Mouse (Mus musculus) macrophage (primary cell): ENCODE data around the gene Filip1. TPM values are rescaled to one million over a fixed set of nuclear protein-coding genes. Genes with fewer than 3 reads are reported as not detected.

ENCODE experiments used
- H3K27ac ChIP-seq: fragments of 350-480 bp; formaldehyde crosslinking; 2 replicates; pipeline ENCODE4 v1.9.0; 2021
- H3K36me3 ChIP-seq: fragments of 350-480 bp; formaldehyde crosslinking; 2 replicates; pipeline ENCODE4 v1.9.0; 2021; ENCODE audit errors: inconsistent target
- H3K4me3 ChIP-seq: fragments of 350-480 bp; formaldehyde crosslinking; 2 replicates; pipeline ENCODE4 v1.9.0; 2021; ENCODE audit errors: inconsistent target
- H3K79me2 ChIP-seq: fragments of 350-480 bp; formaldehyde crosslinking; 2 replicates; pipeline ENCODE4 v1.9.0; 2021; ENCODE audit errors: inconsistent target
- WGBS: methylation state at CpG from one replicate; pipeline ENCODE4 v1.1.7; 2026; ENCODE audit warnings: inconsistent platforms; ENCODE audit not compliant: missing documents; 5-methylcytosine and 5-hydroxymethylcytosine counted together
- polyA plus RNA-seq: library from polyadenylated mRNA; stranded (reverse); fragments of 250-400 nt; gene quantifications from 3 replicates; pipeline ENCODE4 v1.2.4, GENCODE M21; 2018; ENCODE audit warnings: inconsistent platforms

Gene Filip1
- polyA plus RNA-seq, 1 experiment from 2014 or later, result not detected

GRCm38 (mm10) chr9:79823856-79824255 is 188.8 kb downstream of the Filip1 start:
- no peaks in the 10 kb centered on the region for H3K79me2 ChIP-seq
- H3K36me3 ChIP-seq, result no peaks in the 10 kb centered on the region
- no peak overlapping the region for H3K4me3 ChIP-seq
- 60% methylated on average over 2 of the region's 2 CpGs for WGBS
- H3K27ac ChIP-seq, result no peak overlapping the region

GRCm38 (mm10) chr9:79823438-79823837 is 189.2 kb downstream of the Filip1 start:
- no peaks in the 10 kb centered on the region for H3K36me3 ChIP-seq
- no peak overlapping the region for H3K4me3 ChIP-seq
- 100% methylated on average over 4 of the region's 4 CpGs for WGBS
- no peaks in the 10 kb centered on the region for H3K79me2 ChIP-seq
- H3K27ac ChIP-seq, result no peak overlapping the region

GRCm38 (mm10) chr9:79816464-79816863 is 196.2 kb downstream of the Filip1 start:
- Histone ChIP-seq H3K79me2 (no peaks in the 10 kb centered on the region), H3K27ac (no peak overlapping the region), H3K4me3 (no peak overlapping the region), H3K36me3 (no peaks in the 10 kb centered on the region)
- WGBS, result 8% methylated on average over 5 of the region's 5 CpGs

DNA sequence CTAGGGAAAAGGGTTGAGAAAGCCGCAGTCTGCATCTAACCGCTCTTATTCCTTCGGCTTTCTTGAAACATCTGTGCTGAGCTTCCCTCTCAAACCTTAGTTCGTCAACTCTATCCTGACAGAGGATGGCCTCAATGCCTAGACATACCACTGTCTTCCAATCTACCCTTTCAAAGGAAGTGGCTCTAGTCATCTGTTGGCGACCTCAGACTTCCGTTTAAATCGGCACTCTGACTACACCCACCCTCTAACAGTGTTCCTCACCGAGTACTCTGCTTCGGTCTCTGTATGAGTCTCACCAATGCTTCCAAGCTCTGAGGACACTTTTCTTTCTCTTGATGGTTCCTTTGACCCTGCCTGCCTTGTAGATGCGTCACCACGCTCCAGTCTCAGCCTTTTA is 196.6 kb downstream of the Filip1 start:
- WGBS, result 25% methylated on average over 11 of the region's 11 CpGs

GRCm38 (mm10) chr9:79814592-79814991 is 198.1 kb downstream of the Filip1 start:
- 96% methylated on average over 4 of the region's 4 CpGs for WGBS

More for the DNA sequence above, 196.6 kb downstream of the Filip1 start:
- no peak overlapping the region for H3K27ac ChIP-seq
- no peaks in the 10 kb centered on the region for H3K79me2 ChIP-seq
- no peaks in the 10 kb centered on the region for H3K36me3 ChIP-seq
- no peak overlapping the region for H3K4me3 ChIP-seq

DNA sequence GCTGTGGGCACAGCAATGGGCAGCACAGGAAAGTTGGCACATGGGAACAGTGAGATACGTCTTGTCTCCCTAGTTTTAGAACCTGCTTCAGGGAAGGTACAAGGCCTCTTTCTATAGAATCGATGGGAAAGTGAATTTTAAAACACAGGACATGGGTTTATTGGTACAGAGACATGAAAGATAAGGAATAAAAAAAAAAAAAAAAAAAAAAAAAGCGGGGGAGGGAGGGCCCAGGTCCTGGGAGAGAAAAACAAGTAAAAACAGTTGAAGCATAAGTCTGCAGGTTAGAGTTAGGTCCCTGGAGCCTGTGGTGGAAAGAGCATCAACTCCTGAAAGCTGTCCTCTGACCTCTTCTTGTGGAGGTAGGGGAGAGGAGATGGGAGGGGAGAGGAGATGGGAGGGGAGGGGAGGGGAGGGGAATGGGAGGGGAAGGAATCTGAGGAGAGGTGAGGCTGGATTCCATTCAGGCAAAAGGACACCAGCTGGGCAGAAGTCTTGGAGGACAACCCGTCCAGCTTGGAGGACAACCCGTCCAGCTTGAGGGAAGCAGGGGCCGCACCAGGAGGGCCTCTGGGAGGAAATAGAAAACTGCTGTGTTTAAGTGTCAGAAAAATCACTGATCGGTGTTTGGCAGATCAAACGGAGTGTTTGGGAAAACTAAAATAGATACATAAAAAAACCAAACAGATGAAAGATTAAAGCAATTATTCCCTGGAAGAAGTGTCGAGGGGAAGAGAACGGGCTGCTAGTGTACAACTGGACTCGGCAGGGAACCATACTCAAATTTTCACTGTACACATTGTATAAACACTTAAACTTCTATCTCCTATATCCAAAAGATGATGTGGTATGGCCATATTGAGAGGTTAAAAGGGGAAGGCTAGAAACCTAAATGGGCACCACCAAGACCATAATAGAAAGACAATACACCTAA is 201.4 kb downstream of the Filip1 start:
- Histone ChIP-seq H3K27ac (no peak overlapping the region), H3K79me2 (no peaks in the 10 kb centered on the region)
- 78% methylated on average over 10 of the region's 11 CpGs for WGBS

More at GRCm38 (mm10) chr9:79814592-79814991, 198.1 kb downstream of the Filip1 start:
- H3K36me3 ChIP-seq, result no peaks in the 10 kb centered on the region
- H3K4me3 ChIP-seq, result no peak overlapping the region
- no peaks in the 10 kb centered on the region for H3K79me2 ChIP-seq
- H3K27ac ChIP-seq, result no peak overlapping the region

DNA sequence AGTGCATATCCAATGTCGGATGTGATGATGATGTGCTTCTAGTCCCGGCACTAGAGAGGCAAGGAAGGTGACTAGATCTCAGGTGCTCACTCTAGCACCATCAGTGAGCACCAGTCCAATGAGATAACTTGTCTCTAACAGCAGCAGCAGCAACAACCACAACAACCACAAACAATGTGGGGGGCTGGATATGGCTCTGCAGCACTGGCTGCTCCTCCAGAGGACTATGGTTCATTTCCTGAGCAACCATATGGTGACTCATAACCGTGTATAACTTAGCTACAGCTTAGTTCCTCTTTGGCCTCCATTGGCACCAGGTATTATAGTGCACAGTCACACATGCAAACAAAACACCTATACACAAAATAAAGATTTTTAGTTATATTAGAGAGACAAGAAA is 202.1 kb downstream of the Filip1 start:
- Histone ChIP-seq H3K27ac (no peak overlapping the region), H3K79me2 (no peaks in the 10 kb centered on the region), H3K36me3 (no peaks in the 10 kb centered on the region), H3K4me3 (no peak overlapping the region)
- WGBS, result 6% methylated on average over 3 of the region's 3 CpGs

More for the DNA sequence above, 201.4 kb downstream of the Filip1 start:
- Histone ChIP-seq H3K36me3 (no peaks in the 10 kb centered on the region), H3K4me3 (no peak overlapping the region)

DNA sequence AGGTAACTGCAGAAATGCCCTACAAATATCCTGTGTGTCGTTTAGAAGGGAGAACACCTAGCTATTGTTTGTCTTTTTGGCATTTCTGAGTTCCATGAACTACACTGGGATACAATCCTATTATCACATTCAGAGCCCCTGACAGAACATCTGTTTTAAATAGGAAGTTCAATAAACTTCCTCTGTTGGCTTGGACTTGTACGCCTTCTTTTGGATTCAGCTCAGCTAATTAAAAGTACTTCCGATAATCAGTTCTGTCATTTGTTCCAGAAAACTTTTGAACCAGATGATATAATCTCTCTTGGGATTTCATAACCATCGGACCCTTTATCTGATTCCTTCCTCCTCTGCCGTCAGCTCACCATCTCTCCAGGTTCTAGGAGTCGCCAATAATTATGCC is 203.2 kb downstream of the Filip1 start:
- Histone ChIP-seq H3K36me3 (no peaks in the 10 kb centered on the region), H3K4me3 (no peak overlapping the region), H3K79me2 (no peaks in the 10 kb centered on the region), H3K27ac (no peak overlapping the region)
- WGBS, result 43% methylated on average over 6 of the region's 6 CpGs

DNA sequence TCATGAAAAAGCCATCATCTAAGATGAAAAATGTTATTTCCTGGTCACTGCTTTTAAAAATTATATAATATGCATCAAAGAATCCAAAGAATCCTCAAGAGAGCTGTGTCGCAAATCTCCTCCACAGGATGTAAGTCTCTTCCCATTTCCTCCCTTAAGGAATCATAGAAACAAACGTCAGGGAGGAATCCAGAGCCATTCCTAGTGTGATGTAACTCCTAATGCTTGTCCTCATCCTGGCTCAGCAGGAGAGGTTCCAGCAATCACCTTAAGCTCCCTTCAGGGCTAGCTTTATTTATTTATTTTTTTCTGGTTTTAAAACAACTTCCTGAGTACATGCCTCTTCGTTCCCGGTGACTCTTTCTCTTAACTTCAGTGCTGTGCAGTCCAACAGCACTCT is 205.5 kb downstream of the Filip1 start:
- 26% methylated on average over 4 of the region's 4 CpGs for WGBS
- Histone ChIP-seq H3K79me2 (no peaks in the 10 kb centered on the region), H3K36me3 (no peaks in the 10 kb centered on the region), H3K4me3 (no peak overlapping the region), H3K27ac (no peak overlapping the region)

- Histone ChIP-seq H3K79me2 (no peaks in the 10 kb centered on the region), H3K27ac (no peak overlapping the region), H3K4me3 (no peak overlapping the region), H3K36me3 (no peaks in the 10 kb centered on the region)
- WGBS, result 36% methylated on average over 10 of the region's 12 CpGs
Measured at GRCm38 (mm10) chr9:79806317-79807075, 206.2 kb downstream of the Filip1 start.

DNA sequence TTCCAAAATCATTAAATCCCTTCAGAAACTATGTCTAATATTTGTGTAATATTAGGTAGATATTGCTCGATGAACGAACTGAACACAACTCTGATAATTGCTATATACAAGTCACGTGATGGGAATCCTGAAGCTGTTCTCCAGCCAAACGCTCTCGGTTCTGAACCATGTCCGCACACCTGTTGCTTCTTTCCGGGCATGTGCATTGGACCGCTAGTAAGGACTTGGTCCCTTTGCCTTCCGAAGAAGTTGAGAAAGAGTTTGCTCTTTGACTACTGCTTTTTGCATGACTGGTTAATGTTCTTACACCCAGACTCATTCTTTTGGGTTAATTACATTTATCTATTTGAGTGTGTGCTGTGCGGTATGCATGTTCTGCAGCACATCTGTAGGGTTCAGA is 207.2 kb downstream of the Filip1 start:
- no peak overlapping the region for H3K4me3 ChIP-seq
- no peaks in the 10 kb centered on the region for H3K79me2 ChIP-seq
- H3K27ac ChIP-seq, result no peak overlapping the region
- no peaks in the 10 kb centered on the region for H3K36me3 ChIP-seq
- WGBS, result 98% methylated on average over 9 of the region's 10 CpGs

GRCm38 (mm10) chr9:79796461-79797135 is 216.1 kb downstream of the Filip1 start:
- H3K27ac ChIP-seq, result no peak overlapping the region
- WGBS, result 73% methylated on average over 7 of the region's 7 CpGs
- H3K4me3 ChIP-seq, result no peak overlapping the region
- peaks cover 14% of the 10 kb centered on the region for H3K79me2 ChIP-seq
- H3K36me3 ChIP-seq, result no peaks in the 10 kb centered on the region

GRCm38 (mm10) chr9:79795076-79795475 is 217.6 kb downstream of the Filip1 start:
- Histone ChIP-seq H3K79me2 (peaks cover 29% of the 10 kb centered on the region), H3K36me3 (no peaks in the 10 kb centered on the region), H3K27ac (no peak overlapping the region), H3K4me3 (no peak overlapping the region)
- WGBS, result 15% methylated on average over 1 of the region's 1 CpGs
